Mouse (Mus musculus): ENCODE results near the gene Hist1h2be. TPM values are rescaled to one million over a fixed set of nuclear protein-coding genes. Genes with fewer than 3 reads are reported as not detected.
A peak's percentile ranks its signal among the peaks of the same experiment; 100 is the strongest.
"Not testable (repeated sequence)": the region's sequence is repeated elsewhere in the genome, so short reads cannot be mapped to it uniquely, and the experiment has no call there.

Hist1h2be gene
- polyA plus RNA-seq, 1 experiment from 2014 or later, result 3.2 TPM

- Histone ChIP-seq H3K4me1 (ENCODE audit: insufficient read depth, low read length) (peaks cover 15% of the 10 kb centered on the region), H3K27me3 (ENCODE audit: insufficient read depth, low read length) (no peaks in the 10 kb centered on the region), H3K9me3 (ENCODE audit: low read length) (no peaks in the 10 kb centered on the region), H3K36me3 (ENCODE audit: insufficient read depth, low read length) (no peaks in the 10 kb centered on the region), H3K9ac (replicated peaks; ENCODE audit: low read length) (no peak overlapping the region), H3K4me3 (ENCODE audit: low read length) (no peak overlapping the region), H3K4me2 (replicated peaks; ENCODE audit: low read depth, low read length) (no peak overlapping the region), H3K27ac (ENCODE audit: low read length) (no peak overlapping the region)
- no peak for ATAC-seq (ENCODE audit: low FRiP score, low TSS enrichment)
- WGBS, result 82% methylated on average over 3 of the region's 3 CpGs
Observed at GRCm38 (mm10) chr13:23541497-23541896, 79.4 kb downstream of the Hist1h2be start.

GRCm38 (mm10) chr13:23539821-23540220, 81.1 kb downstream of the Hist1h2be start:
- not testable (repeated sequence) for H3K4me2 ChIP-seq (replicated peaks; ENCODE audit: low read depth, low read length); H3K27me3 ChIP-seq (ENCODE audit: insufficient read depth, low read length); H3K9ac ChIP-seq (replicated peaks; ENCODE audit: low read length); H3K27ac ChIP-seq (ENCODE audit: low read length); H3K36me3 ChIP-seq (ENCODE audit: insufficient read depth, low read length); ATAC-seq (ENCODE audit: low FRiP score, low TSS enrichment); H3K9me3 ChIP-seq (ENCODE audit: low read length); H3K4me3 ChIP-seq (ENCODE audit: low read length)
- WGBS, result 67% methylated on average over 1 of the region's 1 CpGs
- peaks cover 20% of the 10 kb centered on the region for H3K4me1 ChIP-seq (ENCODE audit: insufficient read depth, low read length)

GRCm38 (mm10) chr13:23538249-23538648, 82.7 kb downstream of the Hist1h2be start:
- 63% methylated on average over 5 of the region's 5 CpGs for WGBS
- no peak for ATAC-seq (ENCODE audit: low FRiP score, low TSS enrichment)
- H3K4me2 ChIP-seq (replicated peaks; ENCODE audit: low read depth, low read length), result no peak overlapping the region
- H3K27me3 ChIP-seq (ENCODE audit: insufficient read depth, low read length), result no peaks in the 10 kb centered on the region
- no peak overlapping the region for H3K4me3 ChIP-seq (ENCODE audit: low read length)
- H3K9me3 ChIP-seq (ENCODE audit: low read length), result no peaks in the 10 kb centered on the region
- no peak overlapping the region for H3K27ac ChIP-seq (ENCODE audit: low read length)
- H3K9ac ChIP-seq (replicated peaks; ENCODE audit: low read length), result no peak overlapping the region
- H3K4me1 ChIP-seq (ENCODE audit: insufficient read depth, low read length), result peaks cover 28% of the 10 kb centered on the region
- no peaks in the 10 kb centered on the region for H3K36me3 ChIP-seq (ENCODE audit: insufficient read depth, low read length)

- Histone ChIP-seq H3K27me3 (ENCODE audit: insufficient read depth, low read length) (no peaks in the 10 kb centered on the region), H3K4me2 (replicated peaks; ENCODE audit: low read depth, low read length) (peak overlapping the region; percentile 72), H3K4me1 (ENCODE audit: insufficient read depth, low read length) (peaks cover 39% of the 10 kb centered on the region), H3K36me3 (ENCODE audit: insufficient read depth, low read length) (no peaks in the 10 kb centered on the region), H3K27ac (ENCODE audit: low read length) (0 out of 2 replicates have a peak overlapping the region, but pooled peaks have one; percentile 0), H3K9ac (replicated peaks; ENCODE audit: low read length) (no peak overlapping the region), H3K9me3 (ENCODE audit: low read length) (no peaks in the 10 kb centered on the region), H3K4me3 (ENCODE audit: low read length) (peak overlapping the region; percentile 27)
- 67% methylated on average over 3 of the region's 3 CpGs for WGBS
- ATAC-seq (ENCODE audit: low FRiP score, low TSS enrichment), result no peak
Observed at GRCm38 (mm10) chr13:23537006-23537710, 83.8 kb downstream of the Hist1h2be start.

- H3K4me3 ChIP-seq (ENCODE audit: low read length), result peak overlapping the region; percentile 61
- H3K27me3 ChIP-seq (ENCODE audit: insufficient read depth, low read length), result no peaks in the 10 kb centered on the region
- no peaks in the 10 kb centered on the region for H3K9me3 ChIP-seq (ENCODE audit: low read length)
- no peak for ATAC-seq (ENCODE audit: low FRiP score, low TSS enrichment)
- H3K4me1 ChIP-seq (ENCODE audit: insufficient read depth, low read length), result peaks cover 39% of the 10 kb centered on the region
- H3K27ac ChIP-seq (ENCODE audit: low read length), result peak overlapping the region; percentile 79
- H3K4me2 ChIP-seq (replicated peaks; ENCODE audit: low read depth, low read length), result peak overlapping the region; percentile 72
- H3K36me3 ChIP-seq (ENCODE audit: insufficient read depth, low read length), result no peaks in the 10 kb centered on the region
- 17% methylated on average over 7 of the region's 7 CpGs for WGBS
- peak overlapping the region; percentile 70 for H3K9ac ChIP-seq (replicated peaks; ENCODE audit: low read length)
Observed at GRCm38 (mm10) chr13:23536076-23536822, 84.7 kb downstream of the Hist1h2be start.

GRCm38 (mm10) chr13:23535137-23536075, 85.5 kb downstream of the Hist1h2be start, which contains the start of gene Hist1h3g:
Hist1h3g (plus strand) TSS chr13:23535422.
- Histone ChIP-seq H3K4me3 (ENCODE audit: low read length) (peak within 1 kb of the TSS; percentile 61), H3K27ac (ENCODE audit: low read length) (peak within 1 kb of the TSS; percentile 89), H3K4me1 (ENCODE audit: insufficient read depth, low read length) (peaks cover 35% of the 10 kb centered on the region), H3K4me2 (replicated peaks; ENCODE audit: low read depth, low read length) (peak within 1 kb of the TSS; percentile 72), H3K9ac (replicated peaks; ENCODE audit: low read length) (peak within 1 kb of the TSS; percentile 82)
- H3K9me3 ChIP-seq (ENCODE audit: low read length); H3K27me3 ChIP-seq (ENCODE audit: insufficient read depth, low read length); H3K36me3 ChIP-seq (ENCODE audit: insufficient read depth, low read length): not testable (repeated sequence)
- peak; percentile 92 for ATAC-seq (ENCODE audit: low FRiP score, low TSS enrichment)
- WGBS, result under 1% methylated on average over 32 of the region's 62 CpGs

GRCm38 (mm10) chr13:23534368-23535131, 86.4 kb downstream of the Hist1h2be start:
- Histone ChIP-seq H3K9ac (replicated peaks; ENCODE audit: low read length) (peak overlapping the region; percentile 82), H3K4me3 (ENCODE audit: low read length) (peak overlapping the region; percentile 61), H3K9me3 (ENCODE audit: low read length) (no peaks in the 10 kb centered on the region), H3K27ac (ENCODE audit: low read length) (peak overlapping the region; percentile 89), H3K4me2 (replicated peaks; ENCODE audit: low read depth, low read length) (peak overlapping the region; percentile 72), H3K4me1 (ENCODE audit: insufficient read depth, low read length) (peaks cover 34% of the 10 kb centered on the region), H3K36me3 (ENCODE audit: insufficient read depth, low read length) (no peaks in the 10 kb centered on the region), H3K27me3 (ENCODE audit: insufficient read depth, low read length) (no peaks in the 10 kb centered on the region)
- under 1% methylated on average over 15 of the region's 15 CpGs for WGBS
- no peak for ATAC-seq (ENCODE audit: low FRiP score, low TSS enrichment)
